Mouse (Mus musculus) liver, embryonic 14.5 days (tissue): Measurements from ENCODE around the gene Cacna2d2.

ENCODE experiments used
- CTCF ChIP-seq: IDR thresholded peaks from 2 replicates; pipeline ENCODE4 v1.5.1; 2016; ENCODE audit warnings: antibody characterized with exemption, low read depth, control low read depth
- EP300 ChIP-seq: IDR thresholded peaks from 2 replicates; pipeline ENCODE4 v1.6.1; 2016; ENCODE audit warnings: antibody characterized with exemption, low read depth

GRCm38 (mm10) chr9:107375451-107375850 lies 24.0 kb upstream of the Cacna2d2 start:
- TF ChIP-seq CTCF = no peak
- TF ChIP-seq EP300 = no peak
